Mouse (Mus musculus): ENCODE results near the gene Kcnc4.

The Kcnc4 gene

DNA sequence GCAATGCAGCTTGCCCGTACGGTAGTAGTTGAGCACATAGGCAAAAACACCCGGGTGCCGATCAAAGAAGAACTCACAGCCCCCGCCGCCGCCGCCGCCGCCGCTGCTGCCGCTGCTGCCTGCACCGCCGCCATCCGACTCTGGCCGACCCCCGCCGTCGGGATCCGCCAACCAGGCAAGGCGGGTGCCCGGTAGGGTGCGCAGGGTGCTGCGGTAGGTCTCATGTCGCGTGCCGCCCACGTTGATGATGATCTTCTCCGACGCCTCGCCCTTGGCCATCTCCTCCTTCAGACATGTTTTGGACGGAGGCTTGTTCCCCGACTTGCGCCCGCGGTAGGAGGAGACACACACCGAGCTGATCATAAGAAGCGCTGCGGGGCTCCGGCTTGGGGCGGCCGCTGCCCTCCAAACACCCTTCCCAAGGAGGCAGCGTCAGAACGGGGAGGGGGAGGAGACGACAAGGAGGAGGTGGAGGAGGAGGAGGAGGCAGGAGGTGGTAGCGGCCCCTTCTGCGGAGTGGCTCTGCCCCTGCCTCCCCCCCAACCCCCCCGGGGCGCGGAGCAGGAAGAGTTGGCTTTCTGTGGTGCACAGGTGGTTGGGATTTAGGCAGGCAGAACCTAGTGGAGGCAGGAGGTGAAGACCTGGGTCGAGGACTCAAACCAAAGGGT lies 690 bp downstream of the Kcnc4 start:
- peak; percentile 38 for DNase-seq (ENCODE audit: low read depth, low spot score)

DNA sequence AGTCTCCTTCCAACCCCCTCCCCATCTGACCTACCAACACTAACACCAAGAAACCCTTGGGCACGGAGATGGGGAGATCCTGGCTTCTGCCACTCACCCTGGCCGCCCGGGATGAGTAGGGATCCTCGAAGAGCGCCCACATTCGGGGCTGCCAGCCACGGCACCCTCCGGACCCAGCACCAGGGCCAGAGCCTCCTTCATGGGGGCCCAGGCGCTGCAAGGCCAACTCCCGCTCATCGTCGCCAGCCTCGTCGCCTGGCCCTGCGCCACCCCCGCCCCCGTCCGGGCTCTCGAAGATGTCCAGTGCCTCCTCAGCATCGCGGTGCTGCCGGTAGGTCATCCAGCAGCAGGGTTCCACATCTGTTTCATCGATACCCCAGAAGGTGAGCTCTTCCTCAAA lies 1.2 kb downstream of the Kcnc4 start:
- no peak for DNase-seq (ENCODE audit: low read depth, low spot score)

- no peak for DNase-seq (ENCODE audit: low read depth, low spot score)
Measured at GRCm38 (mm10) chr3:107454280-107454679, 5.1 kb downstream of the Kcnc4 start.

DNA sequence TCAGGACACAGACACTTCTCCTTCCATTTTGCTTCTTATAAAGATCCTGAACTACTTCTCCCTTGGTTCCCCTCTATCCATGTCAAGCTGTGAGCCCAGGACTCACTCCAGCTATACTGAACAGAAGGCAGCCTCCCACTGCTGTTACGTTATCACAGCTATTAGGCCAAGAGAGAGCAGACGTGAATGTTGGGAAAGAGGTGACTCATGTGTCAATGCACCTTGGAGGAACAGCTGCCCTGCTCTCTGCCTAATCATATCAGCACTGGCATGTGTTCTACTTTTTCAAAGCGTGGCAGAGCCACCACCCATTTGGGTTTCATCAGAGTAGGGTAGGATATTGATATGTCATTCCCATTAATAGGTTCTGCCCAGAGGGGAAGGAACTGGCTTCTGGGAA lies 12.5 kb downstream of the Kcnc4 start:
- no peak for DNase-seq (ENCODE audit: low read depth, low spot score)

- no peak for DNase-seq (ENCODE audit: low read depth, low spot score)
Measured at GRCm38 (mm10) chr3:107443866-107444265, 15.5 kb downstream of the Kcnc4 start.

DNA sequence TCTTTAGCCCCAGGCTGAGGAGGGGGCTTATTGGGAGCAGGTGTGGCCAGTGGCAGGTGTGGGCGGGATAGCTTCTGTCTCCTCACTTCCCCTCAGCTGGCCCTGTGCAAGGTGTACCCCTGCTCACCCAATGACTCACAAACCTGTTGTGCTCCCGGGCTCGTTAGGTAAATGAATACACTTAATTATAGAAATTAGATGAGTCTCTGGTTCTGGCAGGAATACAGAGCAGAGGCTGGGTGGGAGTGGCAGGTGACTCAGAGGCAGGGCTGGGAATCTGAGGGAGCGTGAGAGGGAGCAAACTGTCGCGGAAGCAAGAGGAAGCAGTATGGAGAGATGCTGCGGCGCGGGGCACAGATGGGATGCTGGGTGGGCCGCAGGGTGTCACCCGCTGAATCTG lies 17.2 kb downstream of the Kcnc4 start:
- no peak for DNase-seq (ENCODE audit: low read depth, low spot score)

DNA sequence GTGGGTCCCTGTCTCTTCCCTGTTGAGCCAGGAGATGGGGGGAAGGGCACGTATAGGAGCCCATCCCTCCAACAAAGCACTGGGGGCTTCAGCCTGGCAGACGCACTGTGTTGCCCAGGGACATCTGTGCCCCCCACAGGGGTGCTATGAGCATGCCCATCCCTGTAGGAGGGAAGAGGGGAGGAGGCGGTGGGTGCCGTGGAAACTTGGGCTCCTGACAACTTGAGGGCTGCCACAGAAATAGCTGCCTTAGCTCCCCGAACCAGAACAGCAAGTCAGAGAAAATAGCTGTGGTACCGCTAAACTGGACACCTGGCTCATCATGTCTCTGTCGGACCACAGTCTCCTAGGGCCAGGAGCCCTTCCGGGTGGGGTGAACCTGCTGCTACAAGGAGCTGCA lies 18.0 kb downstream of the Kcnc4 start:
- no peak for DNase-seq (ENCODE audit: low read depth, low spot score)

DNA sequence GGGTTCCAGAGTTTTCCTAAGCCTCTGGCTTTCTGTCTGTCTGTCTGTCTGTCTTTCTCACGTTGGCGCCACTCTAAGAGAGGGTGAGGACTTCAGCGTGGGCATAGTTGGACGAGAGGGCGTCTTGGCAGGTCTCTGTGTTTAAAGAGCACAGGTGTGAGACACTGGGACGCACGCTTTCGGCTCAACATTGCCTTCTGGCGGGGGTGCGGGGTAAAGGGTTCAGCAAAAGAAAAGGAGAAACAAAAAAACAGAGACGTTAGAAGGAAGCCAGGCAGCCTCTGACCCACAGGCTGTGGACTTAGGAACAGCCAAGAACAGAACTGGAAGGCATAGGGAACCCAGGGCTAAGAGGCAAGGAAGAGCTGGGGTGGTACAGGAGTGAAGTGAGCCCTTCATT lies 20.1 kb downstream of the Kcnc4 start:
- DNase-seq (ENCODE audit: low read depth, low spot score): no peak

GRCm38 (mm10) chr3:107437666-107438065 lies 21.7 kb downstream of the Kcnc4 start:
- DNase-seq (ENCODE audit: low read depth, low spot score): no peak

GRCm38 (mm10) chr3:107436434-107436833 lies 22.9 kb downstream of the Kcnc4 start:
- no peak for DNase-seq (ENCODE audit: low read depth, low spot score)

DNA sequence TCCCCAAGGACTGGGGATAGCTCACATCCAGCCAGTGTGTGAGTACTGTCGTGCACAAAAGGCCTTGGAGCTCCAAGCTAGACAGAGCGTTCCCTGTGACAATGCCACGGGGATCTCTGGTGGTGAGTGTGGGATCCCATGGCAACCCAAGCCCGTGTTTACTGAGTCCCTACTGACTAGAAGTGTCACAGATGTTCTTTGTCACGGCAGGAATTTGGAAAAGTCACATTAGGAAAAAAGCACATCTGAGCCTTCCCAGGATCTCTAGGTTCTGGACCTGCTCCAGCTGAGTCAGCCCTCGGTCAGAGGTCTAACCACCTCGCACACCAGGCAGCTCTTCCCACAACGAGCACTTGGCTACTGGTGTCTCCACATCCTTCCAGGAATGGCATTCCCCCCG lies 25.7 kb downstream of the Kcnc4 start:
- no peak for DNase-seq (ENCODE audit: low read depth, low spot score)

GRCm38 (mm10) chr3:107431268-107431667 lies 28.1 kb downstream of the Kcnc4 start:
- DNase-seq (ENCODE audit: low read depth, low spot score): no peak

DNA sequence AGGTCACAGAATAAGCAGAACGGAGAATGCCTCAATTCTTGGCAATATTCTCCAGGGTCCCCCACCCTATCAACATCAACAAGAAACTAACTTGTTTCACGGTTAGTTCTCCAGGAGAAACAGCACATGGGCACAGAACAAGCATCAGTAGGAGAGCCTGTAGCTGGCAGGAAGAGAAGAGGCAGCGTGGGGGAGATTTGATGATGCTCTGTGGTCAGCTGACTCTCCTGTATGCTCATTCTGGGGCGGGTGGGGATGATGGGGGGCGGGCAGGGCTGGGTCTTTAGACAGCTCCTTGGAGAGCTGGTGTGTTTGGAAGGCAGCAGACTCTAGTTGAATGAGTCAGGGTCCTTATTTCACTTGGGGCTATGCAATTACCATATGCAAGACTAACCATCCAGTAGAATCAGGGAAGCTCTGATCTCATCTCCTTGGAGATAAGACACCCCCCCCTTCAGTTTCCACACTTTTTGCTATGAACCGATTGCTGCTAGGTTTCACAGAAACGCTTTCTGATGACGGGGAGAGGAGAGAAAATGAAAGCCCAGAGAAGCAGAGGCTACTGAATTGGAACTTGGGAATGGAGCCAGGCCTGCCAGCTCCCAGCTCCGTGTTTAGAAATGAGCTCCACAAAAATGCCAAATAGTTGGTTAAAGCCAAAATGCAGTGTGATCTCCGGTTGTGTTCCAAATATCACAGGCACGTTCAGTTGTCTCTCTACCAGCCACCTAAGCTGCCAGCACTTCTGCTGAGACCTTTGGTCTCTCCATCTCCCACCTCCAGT lies 34.9 kb downstream of the Kcnc4 start:
- no peak for DNase-seq (ENCODE audit: low read depth, low spot score)

- DNase-seq (ENCODE audit: low read depth, low spot score): no peak
Measured at GRCm38 (mm10) chr3:107420156-107420555, 39.2 kb downstream of the Kcnc4 start.

GRCm38 (mm10) chr3:107417287-107417644 lies 42.1 kb downstream of the Kcnc4 start:
- DNase-seq (ENCODE audit: low read depth, low spot score): no peak

DNA sequence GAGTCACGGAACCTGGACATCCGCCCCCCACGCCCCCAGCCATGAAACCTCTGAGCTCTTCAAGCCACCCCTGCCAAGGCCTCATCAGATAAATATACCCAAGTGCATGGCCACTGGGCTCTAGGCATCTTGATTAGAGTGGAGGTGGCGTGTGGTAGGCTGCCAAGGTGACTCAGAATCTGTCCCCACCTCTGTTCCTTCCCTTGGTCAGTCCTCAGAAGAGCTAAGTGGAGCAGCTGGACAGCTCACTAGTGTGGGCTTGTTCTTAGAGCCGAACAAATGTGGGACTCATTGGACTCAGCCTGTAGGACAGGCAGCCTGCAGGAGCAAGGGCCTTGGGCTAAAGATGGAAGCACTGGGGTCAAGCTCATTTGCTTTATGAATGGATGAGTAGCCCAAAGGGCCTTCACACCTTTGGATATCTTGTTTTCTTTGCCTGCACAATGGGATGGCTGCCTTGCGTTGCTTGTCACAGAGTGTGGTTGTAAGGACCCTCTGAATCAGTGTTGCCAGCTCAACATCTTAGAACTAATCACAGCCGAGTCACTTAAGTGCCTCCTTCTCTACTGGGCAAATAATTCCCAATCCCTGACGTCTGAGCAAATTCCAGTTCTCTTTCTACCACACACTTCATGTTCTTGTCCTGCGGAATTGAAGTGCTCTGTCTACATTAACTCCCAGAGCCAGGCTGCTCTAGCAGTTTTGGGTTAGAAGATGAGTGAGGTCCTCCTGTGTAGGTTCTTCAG lies 42.6 kb downstream of the Kcnc4 start:
- DNase-seq (ENCODE audit: low read depth, low spot score): no peak

- DNase-seq (ENCODE audit: low read depth, low spot score): no peak
Measured at GRCm38 (mm10) chr3:107413093-107413492, 46.3 kb downstream of the Kcnc4 start.

GRCm38 (mm10) chr3:107412509-107412908 lies 46.8 kb downstream of the Kcnc4 start:
- DNase-seq (ENCODE audit: low read depth, low spot score): no peak

DNA sequence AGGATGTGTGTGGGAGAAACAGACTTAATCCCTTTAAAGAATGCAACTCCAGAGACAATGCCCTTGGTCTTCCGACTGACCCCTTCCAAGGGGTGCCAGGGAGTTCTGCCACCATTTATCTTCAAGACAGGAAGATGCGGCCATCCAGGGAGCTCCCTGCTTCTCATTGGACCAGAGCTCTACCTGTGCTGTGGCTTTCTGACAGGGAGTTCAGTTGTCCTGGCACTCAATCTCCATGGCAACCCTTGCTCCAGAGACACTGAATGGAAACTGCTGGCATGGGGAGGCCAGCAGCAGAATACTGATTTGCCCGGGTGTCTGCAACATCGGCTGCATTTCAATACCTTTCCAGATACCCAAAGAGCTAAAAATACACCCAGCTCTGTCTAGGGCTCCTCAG lies 47.7 kb downstream of the Kcnc4 start:
- DNase-seq (ENCODE audit: low read depth, low spot score): no peak

DNA sequence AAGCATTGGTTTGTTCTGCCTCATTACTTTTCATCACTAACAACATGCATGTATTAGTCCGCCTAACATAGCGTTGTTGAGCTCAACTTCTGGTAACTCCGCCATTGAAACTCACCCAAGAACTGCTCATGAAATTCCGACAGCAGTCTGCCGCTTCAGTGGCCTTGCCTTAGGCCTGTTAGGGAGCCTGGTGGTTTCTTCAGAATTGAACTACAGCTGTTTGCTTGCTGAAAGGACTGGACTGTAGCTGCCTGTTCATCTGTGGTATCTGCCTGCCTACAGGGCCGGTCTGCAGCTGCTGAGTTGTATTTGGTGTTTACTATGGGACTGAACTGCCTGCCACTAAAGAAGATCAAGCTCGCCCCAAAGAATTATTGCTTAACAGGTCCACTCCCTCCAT lies 58.0 kb downstream of the Kcnc4 start:
- no peak for DNase-seq (ENCODE audit: low read depth, low spot score)

- no peak for DNase-seq (ENCODE audit: low read depth, low spot score)
Measured at GRCm38 (mm10) chr3:107399991-107400640, 59.2 kb downstream of the Kcnc4 start.

GRCm38 (mm10) chr3:107391198-107391597 lies 68.2 kb downstream of the Kcnc4 start:
- DNase-seq (ENCODE audit: low read depth, low spot score): no peak
